Mouse (Mus musculus) embryonic facial prominence, embryonic 12.5 days (tissue): ENCODE measurements around the gene Ctf1. TPM values are rescaled to one million over a fixed set of nuclear protein-coding genes. Genes with fewer than 3 reads are reported as not detected.

Experiments
- ATAC-seq: fragments of 200-750 bp; cut with Nextera tagmentation; 2 replicates; pipeline ENCODE4 v1.8.0; 2017; ENCODE audit not compliant: insufficient number of reproducible peaks, insufficient read depth, low FRiP score, low TSS enrichment
- H3K27ac ChIP-seq: fragments of 300-500 bp; sonication (generic); 2 replicates; pipeline ENCODE4 v1.5.1; 2016; ENCODE audit warnings: mild to moderate bottlenecking
- H3K27me3 ChIP-seq: fragments of 300-500 bp; sonication (generic); 2 replicates; pipeline ENCODE4 v1.6.1; 2016; ENCODE audit warnings: mild to moderate bottlenecking, moderate library complexity
- H3K36me3 ChIP-seq: fragments of 300-500 bp; sonication (generic); 2 replicates; pipeline ENCODE4 v1.6.1; 2016; ENCODE audit warnings: mild to moderate bottlenecking
- H3K4me1 ChIP-seq: fragments of 300-500 bp; sonication (generic); 2 replicates; pipeline ENCODE4 v1.6.1; 2016
- H3K4me2 ChIP-seq: fragments of 300-500 bp; sonication (generic); replicated peaks from 2 replicates; pipeline ENCODE4 v1.6.1; 2016; ENCODE audit warnings: mild to moderate bottlenecking, moderate library complexity
- H3K4me3 ChIP-seq: fragments of 300-500 bp; sonication (generic); 2 replicates; pipeline ENCODE4 v1.5.1; 2016; ENCODE audit warnings: mild to moderate bottlenecking
- H3K9ac ChIP-seq: fragments of 300-500 bp; sonication (generic); 2 replicates; pipeline ENCODE4 v1.6.1; 2016; ENCODE audit warnings: mild to moderate bottlenecking, moderate library complexity
- H3K9me3 ChIP-seq: fragments of 300-500 bp; sonication (generic); 2 replicates; pipeline ENCODE4 v1.6.1; 2016; ENCODE audit warnings: mild to moderate bottlenecking, moderate library complexity
- WGBS: fragments of 180-500 bp; shearing (Covaris S2); methylation state at CpG from one replicate; pipeline ENCODE4 v1.1.7; 2016; 5-methylcytosine and 5-hydroxymethylcytosine counted together
- polyA plus RNA-seq: library from polyadenylated mRNA; unstranded; fragments of >200 nt; fragmentation: Nextera tagmentation; extraction: Ambion mirVana; gene quantifications from 2 replicates; pipeline ENCODE4 v1.2.1, GENCODE M21; 2016

Gene Ctf1
- polyA plus RNA-seq, 1 experiment from 2014 or later, result 27.7 TPM

DNA sequence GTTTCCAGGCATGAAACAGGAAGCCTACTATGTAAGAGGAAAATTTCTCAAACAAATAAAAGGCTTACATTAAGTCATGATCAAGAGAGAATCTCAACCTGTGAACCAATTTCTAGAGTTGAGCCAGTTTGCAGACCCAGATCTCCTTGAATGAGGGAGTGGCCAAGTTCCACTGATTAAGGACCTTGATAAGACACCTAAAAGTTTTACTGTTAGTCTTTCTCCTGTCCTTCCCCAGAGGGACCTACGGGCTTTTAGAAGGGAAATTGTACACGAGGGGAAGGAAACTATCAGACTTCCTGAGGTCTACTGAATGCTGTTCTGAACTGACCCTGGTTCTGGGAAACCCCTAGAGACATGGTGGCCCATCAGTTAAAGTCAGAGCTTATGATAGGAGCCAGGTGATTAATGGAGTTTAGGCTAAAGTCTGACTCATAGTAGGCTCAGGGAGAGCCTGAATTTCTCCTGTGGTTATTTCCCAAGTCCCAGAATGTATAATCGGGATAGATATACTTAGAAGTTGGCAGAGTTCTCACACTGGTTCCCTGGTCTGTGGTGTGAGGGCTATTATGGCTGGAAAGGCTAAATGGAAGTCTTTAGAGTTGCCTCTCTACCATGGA lies 11.7 kb upstream of the Ctf1 start:
- no peak overlapping the region for H3K4me2 ChIP-seq
- no peaks in the 10 kb centered on the region for H3K9me3 ChIP-seq
- no peak overlapping the region for H3K9ac ChIP-seq
- 83% methylated on average over 3 of the region's 3 CpGs for WGBS
- H3K36me3 ChIP-seq, result peaks cover 54% of the 10 kb centered on the region
- H3K27ac ChIP-seq, result no peak overlapping the region
- no peak overlapping the region for H3K4me3 ChIP-seq
- no peaks in the 10 kb centered on the region for H3K27me3 ChIP-seq
- no peak for ATAC-seq
- H3K4me1 ChIP-seq, result peaks cover 5% of the 10 kb centered on the region; the same call in 1 of the 2 replicates

DNA sequence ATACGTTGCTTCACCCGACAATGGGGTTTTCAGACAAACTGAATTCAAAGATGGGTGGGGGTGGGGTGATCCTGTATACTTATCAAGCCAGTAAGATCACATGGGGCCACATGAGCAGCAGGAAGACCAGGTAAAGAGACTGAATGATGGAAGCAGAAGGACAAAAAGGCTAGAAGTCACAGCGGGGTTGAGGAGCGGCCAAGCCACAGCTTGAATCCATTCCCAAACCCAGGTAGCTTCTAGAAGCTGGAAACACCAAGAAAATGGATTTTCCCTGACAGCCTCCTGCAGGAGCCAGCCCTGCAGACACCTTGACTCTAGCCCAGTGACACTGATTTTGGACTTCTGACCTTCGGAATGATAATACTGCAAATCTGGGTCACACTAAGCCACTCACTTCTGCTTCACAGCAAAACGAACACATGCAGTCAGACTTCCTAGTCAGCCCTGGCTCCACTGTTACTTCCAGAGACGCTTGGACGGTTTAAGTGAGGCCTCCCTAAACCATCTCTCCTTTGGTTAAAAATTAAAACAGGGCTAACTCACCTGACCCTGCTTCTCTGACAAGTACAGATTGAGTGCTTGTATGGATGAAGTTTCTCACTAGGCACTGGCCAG lies 8.9 kb upstream of the Ctf1 start:
- Histone ChIP-seq H3K27ac (no peak overlapping the region), H3K9me3 (no peaks in the 10 kb centered on the region), H3K4me3 (no peak overlapping the region), H3K36me3 (peaks cover 62% of the 10 kb centered on the region), H3K4me1 (peaks cover 26% of the 10 kb centered on the region), H3K4me2 (no peak overlapping the region), H3K27me3 (no peaks in the 10 kb centered on the region), H3K9ac (no peak overlapping the region)
- WGBS, result 92% methylated on average over 8 of the region's 8 CpGs
- ATAC-seq, result no peak

DNA sequence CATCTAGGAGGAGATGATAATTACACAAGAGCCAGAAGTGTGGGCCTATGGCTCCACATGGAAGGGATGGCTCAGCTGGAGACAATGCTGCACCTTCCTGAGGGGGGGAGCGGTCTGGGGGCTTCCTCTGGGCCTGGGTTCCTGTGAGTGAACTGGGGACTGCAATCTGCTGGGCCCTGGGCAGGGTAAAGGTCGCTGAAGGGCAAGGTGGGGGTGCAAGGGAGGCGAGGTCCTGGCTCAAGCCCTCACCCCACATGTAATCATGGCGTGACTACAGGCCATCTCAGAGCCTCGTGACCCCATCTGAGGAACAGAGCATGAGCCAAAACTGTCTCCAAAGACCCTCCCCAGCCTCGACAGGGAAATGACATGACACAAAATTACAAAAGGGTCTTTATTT lies 7.9 kb upstream of the Ctf1 start:
- WGBS, result 61% methylated on average over 6 of the region's 6 CpGs
- H3K4me3 ChIP-seq, result no peak overlapping the region
- H3K9ac ChIP-seq, result no peak overlapping the region
- H3K4me1 ChIP-seq, result peaks cover 31% of the 10 kb centered on the region
- no peaks in the 10 kb centered on the region for H3K27me3 ChIP-seq
- no peaks in the 10 kb centered on the region for H3K9me3 ChIP-seq
- no peak overlapping the region for H3K27ac ChIP-seq
- ATAC-seq, result no peak
- no peak overlapping the region for H3K4me2 ChIP-seq
- H3K36me3 ChIP-seq, result peaks cover 56% of the 10 kb centered on the region

DNA sequence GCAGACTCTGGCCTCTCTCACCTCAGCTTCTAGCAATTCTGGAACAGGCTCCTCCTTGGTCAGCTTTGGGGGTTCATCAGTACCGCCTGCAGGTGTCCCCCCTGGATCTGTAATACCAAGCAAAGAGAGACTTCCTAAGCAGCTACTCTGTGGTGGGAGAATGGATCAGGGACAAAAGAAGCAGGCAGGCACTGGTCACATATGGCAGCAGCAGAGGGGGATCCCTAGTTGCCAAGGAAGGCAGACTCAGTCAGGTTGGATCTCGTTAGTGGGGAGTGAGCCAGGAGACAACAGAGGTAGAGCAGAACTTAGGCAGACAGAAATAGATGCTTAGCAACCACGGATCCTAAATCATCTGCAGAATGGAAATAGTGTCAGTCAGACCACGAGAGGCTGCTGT lies 6.8 kb upstream of the Ctf1 start:
- 72% methylated on average over 4 of the region's 4 CpGs for WGBS
- H3K4me1 ChIP-seq, result peaks cover 31% of the 10 kb centered on the region

DNA sequence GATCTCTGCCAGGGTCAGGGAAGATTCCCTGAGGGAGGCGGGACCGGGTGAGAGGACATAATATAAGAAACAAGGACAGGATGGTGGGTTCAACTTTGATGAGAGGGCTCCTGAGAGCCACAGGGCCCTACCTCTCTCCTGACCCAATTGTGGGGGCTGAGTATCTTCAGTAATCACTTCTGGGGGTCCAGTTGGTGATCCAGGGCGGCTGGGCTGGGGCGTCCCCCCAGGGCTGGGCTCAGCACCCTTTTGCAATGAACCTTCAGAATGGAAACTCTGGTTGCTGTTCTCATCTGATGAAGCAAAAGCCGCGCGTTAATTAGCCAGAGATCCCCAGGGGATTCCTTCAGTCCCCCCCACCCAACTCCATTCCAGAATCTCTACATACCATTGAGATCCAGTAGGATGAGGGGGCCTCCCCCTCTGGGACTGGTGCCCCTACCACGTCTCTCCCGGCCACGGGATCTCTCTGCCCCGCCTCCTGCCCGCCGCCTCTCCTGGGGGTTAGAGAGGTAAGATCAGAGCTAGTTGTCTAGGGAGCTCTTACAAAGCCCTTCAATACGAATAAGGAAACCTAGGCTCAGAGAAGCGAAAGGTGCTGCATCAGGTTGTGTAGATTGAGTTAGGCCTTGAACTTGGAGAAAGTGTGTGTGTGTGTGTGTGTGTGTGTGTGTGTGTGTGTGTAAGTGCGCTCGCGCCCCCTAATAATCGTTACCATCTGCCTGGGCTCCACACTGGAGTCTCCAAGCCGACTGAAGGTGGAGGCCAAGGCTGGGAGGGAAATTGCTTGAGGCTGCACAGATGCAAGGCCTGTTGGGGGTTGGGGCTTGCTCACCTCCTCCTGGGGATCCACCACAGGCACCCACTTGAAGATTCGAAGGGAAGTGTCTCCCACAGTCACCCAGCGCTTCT lies 5.2 kb upstream of the Ctf1 start:
- peaks cover 38% of the 10 kb centered on the region for H3K36me3 ChIP-seq
- no peaks in the 10 kb centered on the region for H3K27me3 ChIP-seq
- peaks cover 41% of the 10 kb centered on the region for H3K4me1 ChIP-seq
- H3K4me2 ChIP-seq, result peak overlapping the region; percentile 61
- H3K4me3 ChIP-seq, result peak overlapping the region; percentile 80
- H3K27ac ChIP-seq, result peak overlapping the region; percentile 99
- H3K9me3 ChIP-seq, result no peaks in the 10 kb centered on the region
- WGBS, result 15% methylated on average over 22 of the region's 22 CpGs
- H3K9ac ChIP-seq, result peak overlapping the region; percentile 92
- ATAC-seq, result no peak

More for the DNA sequence above, 6.8 kb upstream of the Ctf1 start:
- Histone ChIP-seq H3K27ac (no peak overlapping the region), H3K36me3 (peaks cover 45% of the 10 kb centered on the region), H3K9me3 (no peaks in the 10 kb centered on the region), H3K27me3 (no peaks in the 10 kb centered on the region), H3K4me2 (no peak overlapping the region), H3K4me3 (no peak overlapping the region), H3K9ac (no peak overlapping the region)
- no peak for ATAC-seq

DNA sequence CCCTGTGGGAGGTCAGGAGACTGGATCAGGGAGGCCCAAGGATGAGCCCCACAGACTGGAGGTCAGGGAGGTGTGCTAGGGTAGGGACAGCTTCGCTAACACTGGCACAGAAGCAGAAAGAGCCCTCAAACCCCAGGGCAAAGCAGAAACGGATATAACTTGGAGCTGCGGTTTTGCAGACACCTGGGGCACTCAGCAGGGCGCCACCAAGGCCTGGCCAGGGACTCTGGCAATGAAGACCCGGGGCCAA lies 4.7 kb upstream of the Ctf1 start:
- Histone ChIP-seq H3K27me3 (no peaks in the 10 kb centered on the region), H3K36me3 (peaks cover 34% of the 10 kb centered on the region), H3K27ac (peak overlapping the region; percentile 99), H3K4me2 (peak overlapping the region; percentile 61), H3K9me3 (no peaks in the 10 kb centered on the region), H3K9ac (peak overlapping the region; percentile 92), H3K4me1 (peaks cover 42% of the 10 kb centered on the region), H3K4me3 (peak overlapping the region; percentile 80)
- 0% methylated on average over 5 of the region's 5 CpGs for WGBS
- no peak for ATAC-seq

DNA sequence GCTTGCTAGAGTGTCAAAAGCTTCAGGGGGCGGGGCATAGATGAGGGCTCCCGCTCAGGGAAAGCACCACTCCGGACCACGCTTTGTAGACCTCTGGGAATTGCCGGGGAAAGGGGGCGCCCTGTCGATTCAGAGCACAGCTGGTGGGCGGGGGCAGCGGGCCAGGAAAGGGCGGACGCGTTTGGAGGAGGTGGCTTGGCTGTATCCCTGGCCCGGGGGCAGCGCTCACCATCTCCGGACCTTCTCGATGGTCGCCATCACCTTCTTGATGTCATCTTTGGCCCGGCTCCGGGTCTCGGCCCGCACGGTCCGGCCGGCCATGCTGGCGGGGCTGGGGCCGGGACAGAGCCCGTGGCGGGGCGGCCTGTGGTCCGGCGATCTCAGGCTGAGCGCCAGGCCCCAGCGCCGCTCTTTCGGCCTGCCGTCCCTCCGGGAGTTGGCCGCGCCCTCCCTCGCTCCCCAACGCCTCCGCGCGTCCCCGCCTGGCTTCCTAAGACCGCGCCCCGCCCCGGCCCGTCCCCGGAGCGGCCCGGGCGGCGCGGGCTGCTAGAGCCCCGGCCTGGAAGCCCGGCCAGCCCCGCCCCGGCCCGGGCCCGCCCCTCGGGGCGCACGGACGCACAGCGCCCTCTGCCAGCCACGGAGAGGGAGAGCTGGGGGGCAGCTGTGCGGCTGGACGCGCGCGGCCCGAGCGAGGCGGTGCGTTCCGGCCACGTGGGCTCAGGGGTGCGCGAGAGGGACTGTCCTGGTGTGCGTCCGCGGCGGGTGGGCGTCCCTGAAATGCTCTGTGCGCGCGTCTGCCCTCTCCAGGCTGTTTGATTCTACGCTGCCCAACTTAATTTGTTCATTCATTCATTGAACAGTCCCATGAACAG lies 4.1 kb upstream of the Ctf1 start, which contains the start of gene Bcl7c:
TSS of gene Bcl7c (minus strand) at position 727 of the 872 bp plus-strand sequence.
- no peaks in the 10 kb centered on the region for H3K9me3 ChIP-seq
- H3K36me3 ChIP-seq, result peaks cover 28% of the 10 kb centered on the region
- H3K4me2 ChIP-seq, result peak within 1 kb of the TSS; percentile 61
- peak within 1 kb of the TSS; percentile 80 for H3K4me3 ChIP-seq
- H3K9ac ChIP-seq, result peak within 1 kb of the TSS; percentile 92
- peaks cover 44% of the 10 kb centered on the region for H3K4me1 ChIP-seq
- no peaks in the 10 kb centered on the region for H3K27me3 ChIP-seq
- WGBS, result under 1% methylated on average over 84 of the region's 90 CpGs
- peak within 1 kb of the TSS; percentile 99 for H3K27ac ChIP-seq
- peak; percentile 82 for ATAC-seq

DNA sequence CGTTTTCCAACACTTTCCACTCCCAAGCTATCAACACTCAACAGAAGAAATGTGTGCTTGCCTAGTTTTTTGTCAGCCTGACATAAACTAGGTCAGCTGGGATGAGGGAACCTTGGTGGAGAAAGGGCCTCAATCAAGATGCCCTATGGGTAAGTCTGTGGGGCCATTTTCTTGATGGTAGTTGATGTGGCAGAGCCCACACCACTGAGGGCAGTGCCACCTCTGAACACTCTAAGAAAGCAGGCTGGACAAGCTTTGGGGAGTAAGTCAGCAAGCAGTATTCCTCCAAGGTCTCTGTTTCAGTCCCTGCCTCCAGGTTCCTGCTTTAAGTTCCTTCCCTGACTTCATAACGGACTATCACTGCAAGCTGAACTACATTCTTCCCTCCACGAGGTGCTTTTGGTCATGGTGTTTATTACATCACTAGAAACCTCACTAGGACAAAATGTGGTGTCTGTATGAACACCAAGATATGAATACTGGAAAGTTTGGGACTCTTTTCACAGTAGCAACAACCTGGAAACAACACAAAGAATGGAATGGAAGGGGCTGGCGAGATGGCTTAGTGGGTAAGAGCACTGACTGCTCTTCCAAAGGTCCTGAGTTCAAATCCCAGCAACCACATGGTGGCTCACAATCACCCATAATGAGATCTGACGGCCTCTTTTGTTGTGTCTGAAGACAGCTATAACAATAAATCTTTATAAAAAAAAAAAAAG lies 3.1 kb upstream of the Ctf1 start:
- Histone ChIP-seq H3K4me2 (peak overlapping the region; percentile 61), H3K36me3 (peaks cover 18% of the 10 kb centered on the region), H3K27me3 (no peaks in the 10 kb centered on the region), H3K4me1 (peaks cover 51% of the 10 kb centered on the region), H3K27ac (peak overlapping the region; percentile 99), H3K4me3 (peak overlapping the region; percentile 80), H3K9ac (peak overlapping the region; percentile 92), H3K9me3 (no peaks in the 10 kb centered on the region)
- no peak for ATAC-seq
- WGBS, result 72% methylated on average over 5 of the region's 5 CpGs

DNA sequence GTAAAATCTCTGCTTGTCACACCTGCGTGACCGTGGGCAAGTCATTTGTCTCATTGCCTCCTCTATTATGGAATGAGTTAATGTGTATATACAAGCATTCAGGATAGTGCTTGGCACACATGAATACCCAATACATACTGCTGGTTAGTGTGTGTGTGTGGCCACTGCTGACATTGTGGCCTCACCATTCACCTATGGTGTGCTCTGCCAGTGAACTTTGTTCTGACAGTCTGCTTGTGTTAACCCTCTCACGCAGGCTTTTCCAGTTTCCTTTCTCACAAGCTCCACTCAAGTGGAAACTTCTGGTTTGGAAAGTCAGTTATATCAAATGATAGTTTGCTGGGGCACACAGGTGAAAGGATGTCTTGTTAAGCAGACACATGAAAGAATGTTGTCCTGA lies 1.5 kb upstream of the Ctf1 start:
- Histone ChIP-seq H3K4me2 (no peak overlapping the region), H3K9me3 (no peaks in the 10 kb centered on the region), H3K27me3 (no peaks in the 10 kb centered on the region), H3K36me3 (peaks cover 6% of the 10 kb centered on the region), H3K9ac (no peak overlapping the region), H3K4me3 (no peak overlapping the region), H3K4me1 (peaks cover 45% of the 10 kb centered on the region), H3K27ac (peak overlapping the region; percentile 96)
- ATAC-seq, result no peak
- 85% methylated on average over 3 of the region's 3 CpGs for WGBS

DNA sequence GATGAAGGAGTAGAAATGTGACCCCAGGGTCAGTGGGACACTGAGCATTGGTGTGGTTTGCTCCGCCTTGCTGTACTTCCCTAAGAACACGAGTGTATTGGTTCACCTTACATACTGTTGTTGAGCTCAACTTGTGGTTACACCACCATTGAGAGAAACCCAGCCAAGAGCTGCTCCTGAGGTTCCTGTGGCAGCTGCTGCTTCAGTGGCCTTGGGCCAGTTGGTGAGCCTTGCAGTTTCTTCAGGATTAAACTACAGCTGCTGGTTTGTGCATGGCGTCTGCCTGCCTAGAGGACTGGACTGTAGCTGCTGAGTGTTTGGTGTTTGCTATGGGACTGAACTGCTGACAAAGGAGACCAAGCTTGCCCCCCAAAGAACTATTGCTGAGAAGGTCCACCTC lies 1.1 kb upstream of the Ctf1 start:
- Histone ChIP-seq H3K9me3 (no peaks in the 10 kb centered on the region), H3K27me3 (no peaks in the 10 kb centered on the region), H3K36me3 (peaks cover 2% of the 10 kb centered on the region; the same call in 1 of the 2 replicates), H3K4me2 (no peak overlapping the region), H3K4me3 (no peak overlapping the region), H3K27ac (peak overlapping the region; percentile 96), H3K9ac (no peak overlapping the region), H3K4me1 (peaks cover 40% of the 10 kb centered on the region)
- ATAC-seq, result no peak
- WGBS, result 64% methylated on average over 3 of the region's 3 CpGs

DNA sequence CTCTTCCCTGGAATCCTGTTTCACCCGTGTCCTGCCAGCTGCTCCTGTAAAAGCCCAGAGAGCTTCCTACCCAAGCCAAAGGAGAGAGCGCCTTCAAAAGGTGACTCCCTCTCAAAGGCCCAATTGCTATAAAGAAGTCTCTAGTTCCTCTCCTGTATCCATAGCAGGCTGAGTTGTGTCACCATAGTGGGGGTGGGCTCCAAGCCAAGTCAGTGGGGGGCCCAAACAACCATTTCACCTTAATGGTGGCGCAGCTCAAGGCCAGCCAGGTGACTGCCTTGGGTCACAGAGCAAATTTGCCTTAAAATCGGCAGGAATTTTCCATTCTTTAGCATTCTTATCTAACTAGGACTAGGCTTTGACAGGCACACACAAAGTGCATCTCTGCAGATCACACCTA lies 2.3 kb downstream of the Ctf1 start:
- Histone ChIP-seq H3K4me1 (peaks cover 29% of the 10 kb centered on the region), H3K4me3 (no peak overlapping the region), H3K9me3 (no peaks in the 10 kb centered on the region), H3K9ac (no peak overlapping the region), H3K27me3 (0 out of 2 replicates have a peak, but pooled peaks cover 3% of the 10 kb centered on the region), H3K4me2 (no peak overlapping the region), H3K36me3 (no peaks in the 10 kb centered on the region), H3K27ac (no peak overlapping the region)
- no peak for ATAC-seq
- WGBS, result 89% methylated on average over 4 of the region's 4 CpGs
